Mouse (Mus musculus) mature B cell (primary cell): ENCODE results near the gene Mycn.

Experiments
- in situ Hi-C: fragments of 300-500 bp; cut with MboI; formaldehyde crosslinking; loops from 2 replicates; pipeline ENCODE4 v1.14.3; 2019

Mycn gene

DNA sequence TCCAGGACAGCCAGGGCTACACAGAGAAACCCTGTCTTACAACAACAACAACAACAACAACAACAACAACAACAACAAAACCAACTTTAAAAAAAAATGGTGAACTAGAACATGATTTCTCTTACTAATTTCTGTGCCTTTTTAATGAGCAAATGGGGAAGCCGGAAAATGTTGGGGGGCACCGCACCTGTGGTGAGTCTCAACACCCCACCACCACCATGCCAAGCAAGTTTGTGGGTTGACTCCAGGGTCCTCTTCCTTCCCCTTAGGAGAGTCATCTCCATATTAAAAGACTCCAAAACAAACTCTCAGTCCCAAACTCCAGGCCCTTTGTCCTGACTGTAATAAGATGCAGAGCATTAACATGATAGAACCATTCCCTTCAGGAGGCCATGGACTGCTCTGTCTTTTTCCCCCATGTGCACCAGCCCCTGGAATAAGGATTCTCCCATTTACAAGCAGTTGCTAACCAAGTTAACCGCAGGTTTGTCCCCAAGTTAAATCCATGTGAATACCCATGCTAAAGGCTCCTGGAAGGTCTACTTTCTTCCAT lies 14.7 kb downstream of the Mycn start:
- in situ Hi-C loops = no loop called here

DNA sequence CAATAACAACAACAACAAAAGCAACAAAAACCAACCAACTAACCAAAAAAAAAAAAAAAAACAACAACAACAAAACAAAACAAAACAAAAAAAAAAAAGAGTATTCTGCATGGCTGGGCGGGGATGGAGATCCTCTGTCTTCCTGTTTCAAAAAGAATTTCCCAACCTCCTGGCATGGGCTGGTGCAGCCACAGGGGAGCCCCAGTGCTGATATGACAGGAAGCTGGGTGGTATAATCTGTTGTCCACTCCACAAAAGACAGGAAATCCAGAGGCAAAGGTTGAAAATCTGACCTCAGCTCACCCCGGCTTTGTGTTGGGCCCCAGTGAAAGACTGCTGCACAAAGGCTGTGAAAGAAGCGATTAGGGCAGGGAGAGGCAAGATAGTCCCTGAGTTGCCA lies 17.3 kb downstream of the Mycn start:
- in situ Hi-C loops = no loop called here

DNA sequence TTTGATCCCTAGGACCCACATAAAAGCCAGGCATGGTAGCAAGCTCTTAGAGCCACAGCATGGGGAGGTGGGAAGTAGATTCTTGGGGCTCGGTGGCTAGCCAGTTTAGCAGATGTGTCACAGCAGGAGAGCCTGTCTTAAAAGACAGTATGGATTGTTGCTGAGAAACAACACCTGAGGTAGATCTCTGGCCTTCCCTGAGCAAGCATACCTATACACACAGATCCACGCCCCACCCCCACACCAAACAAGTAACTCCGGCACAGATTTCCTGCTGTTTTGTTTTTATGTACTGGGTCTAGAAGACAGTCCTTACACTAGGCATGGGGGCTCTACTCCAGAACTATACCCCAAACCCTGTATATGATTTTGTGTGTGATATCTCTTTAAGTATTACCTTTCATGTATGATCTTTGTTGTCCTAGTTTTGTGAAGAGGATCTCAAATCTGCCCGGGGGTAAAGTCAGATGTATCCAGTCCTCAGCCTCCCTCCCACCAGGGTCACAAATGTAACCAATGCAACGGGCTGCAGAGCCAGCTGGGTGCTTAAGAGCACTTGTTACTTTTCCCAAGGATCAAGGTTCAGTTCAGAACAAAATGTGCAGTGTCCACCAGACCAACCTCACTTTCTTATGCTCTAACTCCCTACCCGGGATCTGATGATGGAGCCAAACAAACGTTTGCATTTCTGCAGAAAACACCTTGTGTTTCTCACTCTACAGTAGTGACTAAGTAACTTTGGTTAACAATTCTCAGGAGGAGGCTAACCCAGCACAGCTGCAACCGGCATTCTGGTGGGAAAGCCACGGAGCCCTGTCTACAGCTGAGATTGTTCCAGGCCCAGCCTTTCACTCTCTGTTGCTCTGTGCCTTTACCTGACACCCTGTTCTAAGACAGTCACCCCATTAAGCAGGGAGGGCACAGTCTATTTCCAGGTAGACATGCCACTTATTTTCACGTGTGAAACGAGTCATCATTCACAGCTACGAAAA lies 21.3 kb downstream of the Mycn start:
- in situ Hi-C loops = no loop called here

DNA sequence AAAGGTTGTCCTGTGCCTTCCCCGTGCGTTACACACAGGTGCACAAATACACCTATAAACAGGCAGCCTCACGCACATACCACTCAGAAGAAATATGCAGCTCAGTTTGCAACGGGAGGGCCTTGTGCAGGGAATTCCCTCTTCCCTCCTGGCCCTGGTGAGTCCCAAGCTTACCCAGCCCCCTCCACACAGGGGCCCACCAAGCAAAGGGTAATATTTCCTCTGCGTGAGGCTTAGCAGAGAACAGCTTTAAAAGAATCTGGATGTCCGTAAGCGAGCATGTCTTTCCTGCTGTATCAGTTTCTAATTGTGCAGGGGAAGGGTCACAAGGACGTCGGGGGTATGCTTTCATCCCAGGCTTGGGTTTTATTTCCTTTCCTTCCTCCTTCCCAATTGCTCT lies 25.4 kb downstream of the Mycn start:
- in situ Hi-C loops = no loop called here

DNA sequence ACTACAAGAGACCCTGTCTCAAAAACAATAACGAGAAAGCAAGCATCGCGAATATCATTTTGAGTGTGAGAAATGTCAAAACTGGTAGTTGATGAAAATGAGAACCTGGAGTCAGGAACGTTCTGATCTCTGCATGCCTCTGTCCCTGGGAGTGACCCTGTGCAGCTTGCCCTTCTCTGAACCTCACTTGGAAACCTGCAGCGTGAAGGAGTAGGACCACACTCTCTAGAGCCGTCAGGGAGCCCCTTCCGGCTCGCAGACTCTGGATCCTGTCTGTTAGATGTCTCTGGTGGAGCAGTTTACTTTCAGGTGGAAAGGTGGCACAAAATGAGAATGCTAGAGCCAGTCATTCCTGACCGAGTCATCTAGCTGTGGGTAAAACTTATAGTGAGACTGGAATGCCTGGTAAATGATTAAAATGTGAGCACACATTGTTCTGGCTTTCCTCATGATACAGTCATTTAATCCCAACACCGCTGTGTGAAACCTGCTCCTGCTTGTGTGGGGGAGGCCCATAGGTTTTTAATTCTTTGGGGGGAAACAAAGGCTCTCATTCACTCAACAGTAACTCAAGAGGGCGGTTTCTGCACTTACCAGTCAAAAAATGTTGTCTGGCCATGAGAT lies 31.2 kb downstream of the Mycn start:
- in situ Hi-C loops = no loop called here

DNA sequence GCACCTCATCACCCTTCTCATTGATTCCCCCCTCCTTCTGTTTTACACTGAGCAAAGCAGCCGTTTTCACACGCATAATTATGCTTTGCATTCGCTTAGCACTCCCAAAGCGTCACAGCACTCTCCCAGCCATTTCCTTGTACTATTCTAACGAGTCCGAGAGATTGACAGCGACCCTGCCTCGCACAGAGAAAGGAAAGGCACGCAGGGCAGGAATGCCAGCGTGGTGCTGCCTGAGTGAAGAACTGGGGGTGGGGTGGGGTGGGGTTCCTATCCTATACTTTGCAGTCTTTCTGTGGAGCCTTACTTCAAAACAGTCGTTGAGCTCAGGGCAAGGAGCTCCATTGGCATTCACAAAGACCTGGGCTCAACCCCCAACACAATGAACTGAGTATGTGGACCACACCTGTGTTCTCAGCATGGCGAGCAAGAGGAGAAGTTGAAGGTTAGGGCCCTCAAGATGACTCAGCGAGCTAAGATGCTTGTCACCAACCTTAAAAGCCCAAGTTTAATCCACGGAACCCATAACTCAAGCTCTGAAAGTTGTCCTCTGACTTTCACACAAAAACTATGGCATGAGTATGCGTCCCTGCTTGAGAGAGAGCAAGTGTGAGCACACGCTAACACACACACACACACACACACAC lies 32.0 kb downstream of the Mycn start:
- in situ Hi-C loops = no loop called here

DNA sequence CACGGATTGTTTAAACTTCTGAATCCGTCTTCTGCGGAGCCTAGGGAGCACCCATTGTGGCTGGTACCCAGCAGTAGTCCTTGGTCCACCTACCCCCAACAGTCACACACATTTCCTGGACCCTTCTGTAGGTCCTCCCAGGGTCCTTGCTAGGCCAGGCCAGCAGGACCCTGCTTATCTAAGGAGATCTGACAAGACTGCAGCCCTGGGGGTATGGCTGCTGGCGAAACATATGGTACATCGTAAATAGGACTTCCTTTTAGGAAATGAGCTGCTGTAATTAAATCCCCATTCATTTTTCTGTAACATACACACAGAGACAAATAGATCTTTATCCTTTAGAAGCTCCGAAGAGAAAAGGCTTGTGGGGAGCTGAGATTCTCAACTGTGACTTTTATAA lies 34.9 kb downstream of the Mycn start:
- in situ Hi-C loops = no loop called here

DNA sequence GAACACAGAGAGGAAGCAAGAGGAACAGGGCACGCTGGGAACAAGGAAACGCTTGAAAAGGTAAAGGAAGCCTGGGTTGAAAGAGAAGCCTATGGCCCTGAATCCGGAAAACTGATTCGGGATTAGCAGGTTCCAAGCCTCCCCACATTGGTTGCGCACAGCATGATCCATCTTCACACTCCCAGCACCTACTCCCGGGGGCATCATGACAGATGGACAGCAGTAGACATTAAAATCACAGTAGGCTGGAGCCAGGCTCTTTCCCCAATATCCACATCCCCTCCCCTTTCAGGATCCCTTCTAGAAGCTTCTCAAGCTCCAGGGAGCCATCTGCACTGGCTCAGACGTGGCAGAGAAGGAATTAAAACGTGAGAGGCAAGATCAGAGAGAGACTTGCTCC lies 35.4 kb downstream of the Mycn start:
- in situ Hi-C loops = no loop called here

DNA sequence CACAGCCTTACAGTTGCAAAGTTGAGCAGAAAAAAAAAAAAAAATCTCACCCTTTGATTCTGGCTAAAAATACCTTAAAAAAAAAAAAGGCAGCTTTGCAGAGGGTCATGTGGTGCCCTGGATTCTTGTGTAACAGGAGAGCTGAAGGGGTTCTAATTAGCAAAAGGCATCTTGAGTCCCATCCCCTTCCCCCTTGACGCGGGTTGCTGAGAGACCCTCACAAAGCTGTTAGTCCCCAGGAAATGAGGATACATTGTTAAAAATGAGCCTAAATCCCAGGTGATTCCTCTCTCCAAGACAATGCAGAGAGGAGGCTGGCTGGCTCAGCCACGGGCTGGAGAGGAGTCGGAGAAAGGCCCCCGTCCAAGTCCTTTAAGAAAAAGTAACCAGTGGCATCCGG lies 36.6 kb downstream of the Mycn start:
- in situ Hi-C loops = no loop called here

DNA sequence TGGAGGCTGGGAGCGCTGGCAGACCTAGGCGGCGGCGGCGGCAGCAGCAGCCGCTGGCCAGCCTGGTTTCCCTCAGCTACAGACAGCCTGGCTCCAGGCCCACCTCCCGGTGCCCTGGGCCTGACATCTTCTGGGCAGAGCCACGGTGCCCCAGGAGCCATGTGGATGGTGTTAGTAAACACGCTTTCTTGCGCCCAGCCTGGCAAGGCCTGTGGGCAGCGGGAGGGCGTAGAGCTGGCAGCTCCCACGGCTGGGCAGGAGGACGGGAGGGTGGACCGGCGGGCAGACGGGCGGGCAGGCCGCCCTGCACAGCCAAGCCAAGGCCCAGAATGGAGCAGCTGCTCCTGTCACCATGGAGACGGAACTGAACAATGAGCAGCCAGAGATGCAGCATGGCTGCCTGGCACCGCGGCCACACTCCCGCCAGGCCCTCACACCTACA lies 37.2 kb downstream of the Mycn start:
- in situ Hi-C loops = no loop called here

DNA sequence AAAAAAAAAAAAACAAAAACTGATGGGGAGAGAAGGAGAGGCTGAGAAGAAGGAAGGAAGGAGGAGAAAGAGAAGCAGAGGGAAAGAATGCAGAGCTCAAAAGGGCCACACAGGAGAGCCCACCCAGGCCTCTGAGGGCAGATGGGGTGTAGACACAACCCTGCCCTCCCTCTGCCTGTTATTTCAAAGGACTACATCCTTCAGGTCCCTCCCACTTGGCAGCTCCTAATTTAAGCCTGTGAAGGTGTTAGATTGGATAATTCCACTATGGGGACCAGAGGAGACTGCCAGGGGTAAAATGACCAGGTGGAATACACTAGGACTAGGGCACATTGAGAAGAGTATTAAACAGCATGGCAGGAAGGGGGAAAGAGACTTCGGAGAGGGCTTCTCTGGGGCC lies 37.6 kb downstream of the Mycn start:
- in situ Hi-C loops = no loop called here

DNA sequence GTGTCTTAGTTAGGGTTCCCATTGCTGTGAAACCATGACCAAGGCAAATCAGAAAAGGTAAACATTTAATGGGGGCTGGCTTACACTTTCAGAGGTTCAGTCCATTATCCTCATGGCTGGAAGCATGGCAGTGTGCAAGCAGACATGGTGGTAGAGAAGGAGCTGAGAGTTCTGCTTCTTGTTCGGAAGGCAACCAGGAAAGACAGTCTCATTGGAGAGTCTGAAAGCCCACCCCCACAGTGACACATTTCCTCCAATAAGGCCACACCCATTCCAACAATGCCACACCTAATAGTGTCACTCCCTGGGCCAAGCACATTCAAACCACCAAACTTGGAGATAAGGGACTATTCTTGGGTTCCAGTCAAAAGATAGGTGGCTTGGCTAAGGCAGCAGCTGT lies 39.3 kb downstream of the Mycn start:
- in situ Hi-C loops = no loop called here

DNA sequence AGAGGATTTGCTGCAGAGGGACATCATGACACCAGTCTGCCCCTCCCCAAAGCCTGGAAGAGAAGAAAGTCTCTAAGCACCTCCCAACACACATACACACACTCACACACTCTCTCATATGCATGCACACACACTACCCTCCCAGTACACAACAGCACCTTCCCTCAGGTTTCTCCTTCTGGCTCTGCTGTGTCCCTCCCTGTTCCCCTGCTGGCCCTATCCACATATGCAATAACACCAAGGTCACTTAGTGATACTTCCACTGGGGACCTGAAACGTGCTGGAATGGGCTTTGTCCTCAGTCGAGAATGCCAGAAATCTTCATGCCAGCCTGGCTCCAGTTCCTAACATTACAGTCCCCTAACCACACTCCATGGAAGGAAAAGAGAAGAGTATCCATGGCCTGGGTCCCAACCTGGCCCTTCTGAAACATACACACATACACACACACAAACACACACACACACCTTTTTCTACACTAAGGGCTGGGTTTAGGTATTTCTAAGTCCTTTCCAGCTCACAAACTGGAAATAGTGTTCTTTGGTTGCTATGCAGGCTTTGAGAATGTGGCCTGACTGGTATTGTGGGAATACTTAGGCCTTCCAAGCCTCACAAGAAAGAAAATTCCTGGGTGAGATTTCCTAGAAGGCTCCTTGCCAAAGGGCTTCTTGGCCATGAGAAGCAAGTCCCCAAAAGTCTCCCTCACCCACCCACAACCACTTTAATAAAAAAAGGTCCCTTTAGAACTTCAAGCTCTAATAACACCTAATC lies 43.2 kb downstream of the Mycn start:
- in situ Hi-C loops = no loop called here

DNA sequence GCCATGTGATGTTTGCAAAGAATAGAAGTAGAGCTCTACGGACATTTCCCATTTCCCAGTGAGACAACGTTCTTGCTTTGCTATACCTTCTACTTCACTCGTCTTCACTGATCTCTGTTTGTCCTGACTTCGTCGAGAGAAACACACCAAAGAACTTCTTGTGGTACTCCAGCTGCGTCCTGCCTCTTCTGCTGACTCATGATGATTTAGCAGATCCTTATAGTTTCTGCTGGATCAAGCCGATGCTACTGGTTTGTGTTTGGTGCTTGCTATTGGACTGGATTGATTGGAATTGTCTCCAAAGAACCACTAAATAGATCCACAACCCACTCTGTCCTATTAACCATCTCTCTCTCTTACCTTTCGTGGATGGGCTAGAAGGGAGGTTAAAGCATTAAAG lies 47.7 kb downstream of the Mycn start:
- in situ Hi-C loops = no loop called here

DNA sequence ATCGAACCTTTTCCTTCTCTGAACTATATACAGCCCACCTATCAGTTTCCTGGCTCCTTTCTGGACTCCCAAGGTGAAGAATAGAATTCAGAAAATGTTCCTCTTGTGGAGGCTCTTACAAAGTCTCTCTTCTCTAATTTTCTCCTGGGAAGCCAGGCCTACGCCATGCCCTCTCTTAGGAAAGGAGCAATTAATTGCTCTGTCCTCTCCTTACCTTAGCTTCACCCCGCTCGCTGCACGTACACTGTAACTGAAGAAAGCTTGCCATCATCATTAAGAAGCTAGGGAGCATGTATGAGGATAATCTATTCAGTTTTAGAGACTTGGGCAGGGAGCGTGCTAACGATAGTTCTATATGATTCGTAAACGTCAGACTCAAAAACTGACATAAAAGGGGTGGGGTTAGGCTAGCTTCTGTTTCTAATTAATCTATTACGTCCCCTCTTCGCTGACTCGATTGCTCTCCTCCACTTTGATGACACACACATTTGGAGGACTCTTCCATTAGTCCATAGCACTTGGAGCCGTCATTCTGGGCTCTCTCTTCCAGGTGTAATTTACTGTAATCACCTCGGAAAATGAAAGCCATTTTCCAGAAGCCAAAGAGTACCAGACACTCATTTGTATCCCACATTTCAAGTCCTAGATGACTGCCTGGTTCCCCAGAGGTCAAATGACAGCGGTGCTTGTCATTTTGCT lies 55.4 kb downstream of the Mycn start:
- in situ Hi-C loops = no loop called here
